Mouse (Mus musculus) megakaryocyte, adult 5-6 weeks (primary cell): ENCODE data around the gene Ate1. TPM values are rescaled to one million over a fixed set of nuclear protein-coding genes. Genes with fewer than 3 reads are reported as not detected.
"Not testable (repeated sequence)": the region's sequence is repeated elsewhere in the genome, so short reads cannot be mapped to it uniquely, and the experiment has no call there.

Experiments used
- ATAC-seq: 2 replicates; pipeline ENCODE4 v1.8.0; 2016; ENCODE audit warnings: mild to moderate bottlenecking, inconsistent platforms; ENCODE audit not compliant: poor library complexity, severe bottlenecking
- total RNA-seq, 2 experiments: library from RNA; stranded (forward) in 1 of 2; stranded (reverse) in 1 of 2; fragments of 153-499, 151-499 nt in 1 of 2; fragments of 221-1000, 200-1000 nt in 1 of 2; gene quantifications; 2 replicates each; pipeline versions ENCODE4 v1.2.3 to v1.2.4; 2015 to 2017

Gene Ate1
- total RNA-seq, 2 experiments from 2014 or later, result 39.2 to 53.6 TPM

DNA sequence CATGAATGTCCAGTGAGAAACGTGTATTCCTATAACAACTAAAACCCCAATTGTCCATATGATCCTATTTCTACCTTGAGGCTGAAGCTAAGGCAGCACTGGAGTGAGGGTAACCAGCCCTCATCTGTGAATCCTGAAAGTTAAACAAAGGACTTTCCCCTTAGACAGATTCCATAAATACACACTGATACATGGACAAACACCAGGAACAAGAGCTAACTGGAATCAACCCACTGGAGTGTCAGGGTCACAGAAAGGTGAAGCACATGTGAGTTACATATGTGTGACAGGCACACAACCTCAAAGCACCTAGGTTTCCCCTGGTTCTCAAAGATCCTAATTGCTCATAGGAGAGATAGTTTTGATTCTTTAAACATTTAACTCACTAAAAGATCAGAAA is 100.2 kb downstream of the Ate1 start:
- ATAC-seq, result no peak

- ATAC-seq, result no peak
Observed at GRCm38 (mm10) chr7:130407622-130408021, 112.5 kb downstream of the Ate1 start.

DNA sequence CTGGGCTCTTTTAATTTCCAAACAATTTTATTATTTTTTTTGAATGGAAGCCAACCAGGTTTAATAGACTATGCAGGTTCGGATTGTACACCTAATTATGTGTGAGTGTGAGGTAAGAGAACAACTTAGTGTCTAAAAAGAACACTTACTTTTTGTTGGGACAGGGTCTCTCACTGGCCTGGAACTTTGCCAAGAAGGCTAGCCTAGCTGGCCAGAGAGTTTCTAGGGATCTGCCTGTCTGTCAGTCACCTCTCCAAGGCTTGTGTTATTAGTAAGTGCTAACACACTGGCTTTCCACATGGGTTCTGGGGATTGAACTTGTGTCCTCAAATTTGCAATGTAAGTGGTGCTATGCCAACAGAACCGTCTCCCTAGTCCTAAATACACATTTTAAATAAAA is 116.8 kb downstream of the Ate1 start:
- no peak for ATAC-seq

DNA sequence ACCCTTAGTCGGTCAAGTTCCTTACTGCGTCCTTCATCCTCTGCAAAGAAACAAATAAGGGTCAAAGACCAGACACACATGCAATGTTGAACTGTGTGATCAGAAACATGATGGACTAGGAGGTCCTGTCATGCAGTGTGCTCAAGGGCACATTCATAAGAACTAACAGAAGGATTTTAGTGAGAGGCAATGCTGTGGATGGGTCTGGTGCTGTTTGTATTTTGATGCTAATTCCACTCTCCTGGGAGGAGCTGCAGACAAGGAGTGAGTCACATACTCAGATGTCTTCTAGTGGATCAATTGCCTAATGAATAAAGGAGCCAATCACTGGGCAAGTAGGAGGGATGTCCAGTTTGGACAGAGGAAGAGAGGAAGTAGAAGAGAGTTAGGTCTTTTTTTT is 125.5 kb downstream of the Ate1 start:
- no peak for ATAC-seq

DNA sequence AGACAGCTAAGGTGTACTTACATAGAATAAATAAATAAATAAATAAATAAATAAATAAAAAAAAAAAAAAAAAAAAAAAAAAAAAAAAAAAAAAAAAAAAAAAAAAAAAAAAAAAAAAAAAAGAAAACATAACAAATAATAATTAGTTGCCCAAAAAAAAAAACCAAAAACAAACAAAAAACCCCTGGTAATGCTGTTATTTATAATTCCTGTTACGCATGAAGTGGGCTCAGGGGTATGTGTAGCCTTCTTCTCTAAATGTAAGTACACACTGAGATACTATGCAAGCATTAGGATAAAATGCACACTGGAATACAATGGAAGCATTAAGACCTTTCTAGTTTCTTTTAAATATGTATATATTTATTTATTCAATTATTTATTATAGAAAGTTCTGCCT is 130.1 kb downstream of the Ate1 start:
- not testable (repeated sequence) for ATAC-seq

GRCm38 (mm10) chr7:130386308-130386707 is 133.9 kb downstream of the Ate1 start:
- ATAC-seq, result no peak

DNA sequence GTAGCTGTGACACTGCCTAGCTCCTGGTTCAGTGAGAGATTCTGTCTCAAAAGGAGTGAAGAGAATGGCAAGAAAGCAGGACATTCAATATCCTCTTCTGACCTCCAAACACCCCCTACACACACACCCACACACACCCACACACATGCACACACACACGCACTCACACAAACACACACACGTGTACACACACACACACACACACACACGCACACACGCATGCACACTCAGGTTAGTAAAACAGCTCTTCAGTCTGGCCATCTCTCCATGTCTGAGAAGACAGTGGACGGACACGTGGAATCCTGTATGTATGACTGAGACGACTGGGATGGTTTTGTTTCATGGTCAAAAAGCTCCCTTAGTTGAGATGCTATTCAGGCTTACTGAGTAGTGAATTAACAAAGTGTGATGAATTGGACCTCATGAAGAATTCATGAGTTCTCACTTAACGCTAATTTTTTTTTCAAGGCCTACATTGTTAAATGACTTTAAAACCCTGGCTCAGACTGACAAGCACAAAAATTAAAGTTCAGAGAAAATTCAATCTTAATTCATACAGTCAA is 134.4 kb downstream of the Ate1 start:
- no peak for ATAC-seq

DNA sequence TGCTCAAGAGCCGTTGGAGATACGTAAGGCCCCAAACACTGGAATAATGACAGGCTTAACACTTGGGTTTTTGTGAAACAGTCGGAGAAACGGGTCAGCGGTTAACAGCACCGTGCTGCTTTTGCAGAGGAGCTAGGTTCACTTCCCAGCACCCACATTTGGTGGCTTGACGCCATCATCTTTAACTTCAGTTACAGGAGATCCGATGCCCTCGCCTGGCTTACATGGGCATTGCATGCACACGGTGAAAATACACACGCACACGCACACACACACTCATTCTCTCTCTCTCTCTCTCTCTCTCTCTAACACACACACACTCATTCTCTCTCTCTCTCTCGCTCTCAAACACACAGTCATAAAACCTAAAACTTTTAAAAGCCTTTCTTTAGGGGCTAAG is 138.0 kb downstream of the Ate1 start:
- ATAC-seq, result no peak

GRCm38 (mm10) chr7:130381387-130381951 is 138.7 kb downstream of the Ate1 start:
- no peak for ATAC-seq

- ATAC-seq, result no peak
Observed at GRCm38 (mm10) chr7:130380769-130381355, 139.3 kb downstream of the Ate1 start.

GRCm38 (mm10) chr7:130380367-130380766 is 139.8 kb downstream of the Ate1 start:
- ATAC-seq, result no peak

DNA sequence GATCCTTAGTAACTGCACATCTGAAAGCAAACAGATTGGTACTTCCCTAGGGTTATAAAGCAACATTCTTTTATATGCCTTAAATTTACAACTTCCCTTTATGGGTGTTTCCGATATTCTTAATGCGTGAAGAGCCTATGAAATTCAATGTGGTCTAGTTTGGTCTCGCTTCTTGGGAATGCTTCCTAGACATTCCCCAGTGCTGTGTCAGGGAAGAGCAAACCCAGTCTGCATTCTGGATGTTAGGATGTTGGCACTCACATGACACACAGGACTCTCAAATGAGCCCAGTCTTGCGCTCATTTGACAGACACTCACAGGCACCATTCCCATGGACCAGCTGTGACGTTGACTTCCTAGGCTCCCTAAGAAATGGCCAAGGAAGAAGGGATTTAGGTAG is 140.3 kb downstream of the Ate1 start:
- ATAC-seq, result no peak

DNA sequence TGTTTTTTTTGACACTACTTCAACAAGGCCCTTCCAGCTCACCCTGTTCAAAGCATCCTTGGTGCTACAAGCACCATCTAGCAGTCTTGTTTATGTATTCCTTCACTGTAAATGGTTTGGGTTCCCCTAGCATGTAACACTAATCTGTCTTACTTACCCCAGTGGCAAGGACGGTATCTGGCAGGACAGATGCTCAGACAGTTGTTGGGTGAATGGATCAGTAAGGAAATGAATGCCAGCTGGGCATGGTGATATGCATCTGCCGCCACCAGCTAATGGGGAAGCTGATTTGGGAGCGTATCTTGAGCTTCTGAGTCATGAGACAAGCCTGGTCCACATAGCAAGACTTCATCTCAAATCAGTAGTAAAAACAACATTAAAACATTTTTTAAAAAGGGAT is 141.9 kb downstream of the Ate1 start:
- no peak for ATAC-seq

DNA sequence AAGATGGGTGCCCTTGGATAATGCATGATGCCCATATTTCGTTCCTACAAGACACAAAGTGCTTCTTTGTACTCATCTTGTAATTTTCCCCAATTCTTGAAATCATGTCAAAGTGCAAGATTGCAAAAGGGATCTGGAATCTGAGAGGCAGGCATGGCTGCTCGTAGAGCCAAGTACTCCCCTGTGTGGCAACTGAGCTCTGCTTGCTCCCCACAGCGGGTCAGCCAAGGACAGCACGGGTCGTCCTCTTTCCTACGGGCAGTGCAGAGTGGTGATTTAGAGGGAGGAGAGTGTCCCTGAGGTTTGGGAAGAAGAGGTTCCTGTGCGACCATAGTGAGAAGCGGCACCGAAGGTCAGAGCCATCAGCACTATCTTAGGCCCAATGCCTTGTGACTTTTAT is 145.9 kb downstream of the Ate1 start:
- no peak for ATAC-seq

- ATAC-seq, result no peak
Observed at GRCm38 (mm10) chr7:130368827-130369641, 151.1 kb downstream of the Ate1 start.

- no peak for ATAC-seq
Observed at GRCm38 (mm10) chr7:130368036-130368826, 151.9 kb downstream of the Ate1 start.

GRCm38 (mm10) chr7:130367222-130368035 is 152.7 kb downstream of the Ate1 start:
- no peak for ATAC-seq

GRCm38 (mm10) chr7:130365711-130366110 is 154.5 kb downstream of the Ate1 start:
- ATAC-seq, result no peak
